Mouse (Mus musculus) testis, adult 10 weeks (tissue): ENCODE data around the gene Trim32. TPM values are rescaled to one million over a fixed set of nuclear protein-coding genes. Genes with fewer than 3 reads are reported as not detected.

Experiments used
- polyA plus RNA-seq: library from polyadenylated mRNA; stranded (reverse); fragments of 350-450 nt; fragmentation: Illumina TruSeq; extraction: RNeasy Lipid Tissue Mini Kit (QIAGEN cat#74804); gene quantifications from one replicate; pipeline ENCODE4 v1.2.3, GENCODE M21; 2014; ENCODE audit warnings: low read depth, low replicate concordance

The Trim32 gene
- 9.4 TPM for polyA plus RNA-seq

DNA sequence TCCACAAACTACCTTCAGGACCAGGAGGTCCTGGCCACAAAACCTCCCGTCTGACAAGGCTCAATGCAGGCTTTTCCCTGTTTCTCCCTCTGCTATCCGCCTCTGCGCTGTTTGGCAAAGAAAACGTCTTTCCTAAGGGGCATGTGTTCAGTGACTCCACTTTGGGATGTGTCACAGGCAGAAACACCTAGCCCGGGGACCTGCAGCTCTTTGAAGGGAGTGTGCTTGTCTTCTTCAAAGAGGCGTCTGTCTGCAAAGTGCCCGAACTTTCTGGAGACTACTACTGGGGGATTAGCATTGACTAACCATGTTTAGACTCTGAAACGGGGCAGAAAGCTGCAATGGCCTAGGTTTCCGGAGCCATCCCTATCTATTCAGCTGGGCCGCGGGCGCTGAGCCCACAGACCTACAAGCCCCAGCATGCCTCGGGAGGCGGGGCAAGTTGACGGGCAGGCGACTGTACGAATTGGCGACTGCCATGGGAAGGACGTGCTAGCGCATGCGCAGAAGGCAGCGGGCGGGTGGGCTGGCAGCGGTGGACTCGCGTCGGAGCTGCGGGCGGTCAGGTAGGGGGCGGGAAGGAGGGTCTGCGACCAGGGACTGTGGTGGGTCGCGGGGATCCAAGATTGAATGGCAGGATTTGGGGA lies at the start of gene Trim32:
TSS of gene Trim32 (plus strand) at position 483 of the 647 bp plus-strand sequence.

